Mouse (Mus musculus) midbrain, embryonic 15.5 days (tissue): ENCODE measurements around the gene Tmem51. TPM values are rescaled to one million over a fixed set of nuclear protein-coding genes. Genes with fewer than 3 reads are reported as not detected.

ENCODE experiments used
- ATAC-seq: fragments of 200-750 bp; cut with Nextera tagmentation; replicated peaks from 2 replicates; pipeline ENCODE4 v1.8.0; 2017; ENCODE audit warnings: moderate TSS enrichment
- H3K27ac ChIP-seq: fragments of 300-500 bp; sonication (generic); 2 replicates; pipeline ENCODE4 v1.5.1; 2015; ENCODE audit warnings: mild to moderate bottlenecking, inconsistent platforms
- H3K27me3 ChIP-seq: fragments of 300-500 bp; sonication (generic); replicated peaks from 2 replicates; pipeline ENCODE4 v1.6.1; 2015; ENCODE audit warnings: inconsistent platforms
- H3K36me3 ChIP-seq: fragments of 300-500 bp; sonication (generic); replicated peaks from 2 replicates; pipeline ENCODE4 v1.6.1; 2015; ENCODE audit warnings: inconsistent platforms
- H3K4me1 ChIP-seq: fragments of 300-500 bp; sonication (generic); 2 replicates; pipeline ENCODE4 v1.6.1; 2015; ENCODE audit warnings: inconsistent platforms
- H3K4me2 ChIP-seq: fragments of 300-500 bp; sonication (generic); 2 replicates; pipeline ENCODE4 v1.6.1; 2015; ENCODE audit warnings: inconsistent platforms, mild to moderate bottlenecking, moderate library complexity
- H3K4me3 ChIP-seq: fragments of 300-500 bp; sonication (generic); 2 replicates; pipeline ENCODE4 v1.5.1; 2015; ENCODE audit warnings: mild to moderate bottlenecking, inconsistent platforms
- H3K9ac ChIP-seq: fragments of 300-500 bp; sonication (generic); 2 replicates; pipeline ENCODE4 v1.6.1; 2015; ENCODE audit warnings: mild to moderate bottlenecking, inconsistent platforms
- H3K9me3 ChIP-seq: fragments of 300-500 bp; sonication (generic); 2 replicates; pipeline ENCODE4 v1.6.1; 2016; ENCODE audit warnings: inconsistent platforms
- WGBS: fragments of 180-500 bp; shearing (Covaris S2); methylation state at CpG from one replicate; pipeline ENCODE4 v1.1.7; 2015; ENCODE audit warnings: mixed read lengths; 5-methylcytosine and 5-hydroxymethylcytosine counted together
- polyA plus RNA-seq: library from polyadenylated mRNA; unstranded; fragments of >200 nt; fragmentation: Nextera tagmentation; extraction: Ambion mirVana; gene quantifications from 2 replicates; pipeline ENCODE4 v1.2.1, GENCODE M21; 2015

Gene Tmem51
- polyA plus RNA-seq, 1 experiment from 2014 or later, result 8.1 TPM

DNA sequence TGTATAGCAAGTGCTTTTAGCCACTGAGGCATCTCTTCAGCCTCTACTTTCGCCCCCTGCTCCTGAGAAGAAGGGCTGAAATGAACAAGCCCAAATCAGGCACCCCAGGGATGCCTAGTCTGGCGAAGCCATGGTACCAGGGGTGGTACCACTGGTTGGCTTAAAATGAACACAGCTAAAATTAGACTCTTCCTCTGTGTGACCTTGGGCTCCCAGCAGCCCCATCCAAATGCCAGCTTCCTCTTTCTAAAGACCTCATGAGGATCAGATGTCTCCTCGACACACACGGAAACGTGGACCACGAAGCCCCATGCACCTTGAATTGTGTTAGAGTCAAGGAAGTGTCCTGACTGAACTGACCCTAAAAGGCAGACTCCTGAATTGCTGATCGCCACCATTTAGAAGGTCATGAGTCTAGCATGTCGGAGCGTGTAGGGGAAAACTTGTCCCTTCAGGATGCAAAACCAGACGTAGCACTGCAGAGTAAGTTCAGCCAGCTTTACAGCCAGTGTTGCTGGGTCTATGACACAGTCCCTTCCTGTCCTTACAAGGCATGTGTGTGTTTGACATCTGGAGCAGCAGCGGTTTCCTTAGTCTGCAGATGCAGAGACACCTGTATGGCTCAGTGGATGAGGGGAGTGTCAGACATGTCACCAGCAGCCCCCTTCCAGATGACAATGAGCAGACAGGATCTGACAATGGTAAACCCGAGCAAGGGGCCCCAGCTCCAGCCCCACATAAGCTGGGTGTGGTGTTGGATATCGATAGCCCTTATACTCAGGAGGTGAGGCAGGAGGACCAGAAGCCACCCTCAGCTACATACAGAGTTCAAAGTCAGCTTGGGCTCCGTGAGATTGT lies 4.2 kb downstream of the Tmem51 start:
- 83% methylated on average over 14 of the region's 14 CpGs for WGBS
- Histone ChIP-seq H3K9ac (no peak overlapping the region), H3K4me1 (peaks cover 21% of the 10 kb centered on the region), H3K36me3 (no peaks in the 10 kb centered on the region), H3K4me3 (no peak overlapping the region), H3K27me3 (peaks cover 22% of the 10 kb centered on the region), H3K27ac (no peak overlapping the region), H3K9me3 (no peaks in the 10 kb centered on the region), H3K4me2 (no peak overlapping the region)
- no peak for ATAC-seq

DNA sequence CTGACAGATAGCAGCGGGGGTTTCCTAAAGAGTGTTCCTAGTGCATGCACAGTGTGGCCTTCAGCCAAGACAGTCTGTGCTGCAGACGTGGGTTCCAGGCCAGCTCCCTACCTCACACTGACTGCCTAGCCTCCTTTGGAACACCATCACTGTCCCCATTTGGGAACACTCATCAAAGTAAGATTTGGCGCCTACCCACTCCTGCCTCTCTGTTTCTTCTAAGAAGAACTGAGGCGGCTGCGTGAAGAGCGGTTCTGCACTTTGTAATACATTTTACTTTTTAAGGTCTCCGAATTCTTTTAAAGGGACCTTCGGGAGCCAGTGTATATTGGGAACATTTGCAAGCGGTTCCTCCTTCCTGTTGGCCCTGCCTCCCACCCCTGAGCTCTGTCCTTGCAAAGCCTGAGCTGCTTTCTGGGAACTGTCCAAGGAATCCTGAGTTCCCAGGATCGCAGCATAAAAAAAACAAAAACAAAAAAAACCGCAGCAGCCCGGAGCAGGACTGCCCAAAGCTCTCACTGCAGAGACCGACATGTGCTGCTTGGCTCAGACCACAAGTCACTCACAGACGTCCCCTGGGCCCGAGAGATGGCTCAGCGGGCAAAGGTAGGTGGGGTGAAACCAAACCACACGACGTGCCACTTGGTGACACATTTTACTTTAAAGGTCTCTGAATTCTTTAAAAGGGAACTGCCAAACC lies 6.4 kb downstream of the Tmem51 start:
- Histone ChIP-seq H3K9me3 (no peaks in the 10 kb centered on the region), H3K4me1 (peaks cover 7% of the 10 kb centered on the region), H3K36me3 (no peaks in the 10 kb centered on the region), H3K9ac (no peak overlapping the region), H3K4me2 (no peak overlapping the region), H3K4me3 (no peak overlapping the region), H3K27ac (0 out of 2 replicates have a peak overlapping the region, but pooled peaks have one; percentile 38), H3K27me3 (peaks cover 4% of the 10 kb centered on the region; the same call in 1 of the 2 replicates)
- ATAC-seq, result no peak
- 50% methylated on average over 18 of the region's 18 CpGs for WGBS

DNA sequence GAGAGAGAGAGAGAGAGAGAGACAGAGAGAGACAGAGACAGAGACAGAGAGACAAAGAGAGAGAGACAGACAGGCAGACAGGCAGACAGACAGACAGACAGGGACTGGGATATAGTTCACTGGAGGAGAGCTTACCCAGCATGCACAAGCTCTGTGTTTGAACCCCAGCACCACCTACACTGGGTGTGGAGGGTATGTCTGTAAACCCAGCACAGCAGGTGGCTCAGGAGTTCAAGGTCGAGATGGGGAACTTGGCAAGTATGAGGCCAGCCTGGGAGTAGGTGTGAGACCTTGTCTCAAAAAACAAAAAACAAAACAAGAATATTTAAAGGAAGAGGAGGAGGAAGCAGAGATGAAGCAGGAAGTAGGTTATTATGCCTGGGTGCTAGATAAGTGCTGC lies 7.2 kb downstream of the Tmem51 start:
- Histone ChIP-seq H3K4me1 (peaks cover 7% of the 10 kb centered on the region), H3K36me3 (no peaks in the 10 kb centered on the region), H3K4me2 (no peak overlapping the region), H3K27ac (no peak overlapping the region), H3K4me3 (no peak overlapping the region), H3K9me3 (no peaks in the 10 kb centered on the region), H3K27me3 (no peaks in the 10 kb centered on the region), H3K9ac (no peak overlapping the region)
- no peak for ATAC-seq
- 41% methylated on average over 1 of the region's 1 CpGs for WGBS

DNA sequence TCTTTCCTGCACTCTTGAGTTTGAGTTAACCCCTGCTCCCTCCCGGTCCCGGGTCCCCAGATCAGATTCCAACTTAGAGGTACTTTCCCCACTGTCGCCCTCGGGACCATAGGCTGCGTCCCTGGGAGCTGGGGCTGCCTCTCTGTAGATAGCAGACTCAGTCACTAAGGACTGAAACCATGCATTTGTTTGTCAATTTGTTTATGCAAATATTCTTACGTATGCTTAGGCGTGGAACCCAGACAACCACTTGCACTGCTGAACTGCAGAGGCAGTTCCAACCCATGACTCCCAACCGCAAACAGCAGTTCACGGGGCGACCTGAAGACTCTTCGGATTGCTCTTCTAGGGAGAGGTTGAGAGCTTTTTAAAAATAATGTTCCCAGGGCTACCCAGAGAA lies 8.2 kb downstream of the Tmem51 start:
- H3K27ac ChIP-seq, result no peak overlapping the region
- no peak overlapping the region for H3K4me3 ChIP-seq
- WGBS, result 86% methylated on average over 11 of the region's 11 CpGs
- no peaks in the 10 kb centered on the region for H3K9me3 ChIP-seq
- no peak overlapping the region for H3K4me2 ChIP-seq
- H3K36me3 ChIP-seq, result no peaks in the 10 kb centered on the region
- H3K4me1 ChIP-seq, result peaks cover 10% of the 10 kb centered on the region
- no peak for ATAC-seq
- H3K9ac ChIP-seq, result no peak overlapping the region
- no peaks in the 10 kb centered on the region; the same call in 1 of the 2 replicates for H3K27me3 ChIP-seq

DNA sequence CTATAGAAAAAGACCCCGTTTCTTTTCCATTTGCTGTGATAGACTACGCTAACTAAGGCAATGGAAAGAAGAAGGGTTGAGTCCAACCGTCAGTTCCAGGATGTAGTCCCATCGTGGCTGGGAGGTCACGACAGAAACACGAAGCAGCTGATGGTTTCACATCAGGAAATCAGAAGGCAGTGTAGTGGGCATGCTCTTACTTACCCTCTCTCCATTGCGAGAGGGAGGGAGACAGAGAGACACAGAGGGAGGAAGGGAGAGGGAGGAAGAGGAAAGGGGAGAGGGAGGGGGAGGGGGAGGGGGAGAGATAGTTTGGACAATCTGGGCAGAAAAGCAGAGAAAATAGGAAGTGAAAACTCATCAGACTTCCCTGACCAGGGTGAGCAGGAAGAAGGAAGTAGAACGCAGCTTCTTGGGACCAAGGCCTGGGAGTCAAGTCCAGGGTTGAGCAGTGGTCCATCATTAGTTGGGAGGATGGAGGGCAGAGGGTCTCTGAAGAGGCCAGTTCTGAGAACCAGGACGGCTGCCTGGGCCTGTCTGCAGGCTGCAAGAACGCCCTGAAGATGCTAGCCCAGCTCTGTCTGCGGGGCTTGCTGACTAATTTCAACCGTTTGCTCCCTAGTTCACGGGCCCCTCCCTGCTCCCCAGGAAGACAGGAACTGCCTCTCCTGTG lies 9.9 kb downstream of the Tmem51 start:
- no peak overlapping the region for H3K27ac ChIP-seq
- H3K9me3 ChIP-seq, result no peaks in the 10 kb centered on the region
- 61% methylated on average over 13 of the region's 13 CpGs for whole genome bisulfite sequencing
- H3K36me3 ChIP-seq, result no peaks in the 10 kb centered on the region
- H3K27me3 ChIP-seq, result peaks cover 5% of the 10 kb centered on the region; the same call in 1 of the 2 replicates
- no peak overlapping the region for H3K4me2 ChIP-seq
- ATAC-seq, result no peak
- no peak overlapping the region for H3K4me3 ChIP-seq
- no peak overlapping the region for H3K9ac ChIP-seq
- peaks cover 11% of the 10 kb centered on the region for H3K4me1 ChIP-seq

DNA sequence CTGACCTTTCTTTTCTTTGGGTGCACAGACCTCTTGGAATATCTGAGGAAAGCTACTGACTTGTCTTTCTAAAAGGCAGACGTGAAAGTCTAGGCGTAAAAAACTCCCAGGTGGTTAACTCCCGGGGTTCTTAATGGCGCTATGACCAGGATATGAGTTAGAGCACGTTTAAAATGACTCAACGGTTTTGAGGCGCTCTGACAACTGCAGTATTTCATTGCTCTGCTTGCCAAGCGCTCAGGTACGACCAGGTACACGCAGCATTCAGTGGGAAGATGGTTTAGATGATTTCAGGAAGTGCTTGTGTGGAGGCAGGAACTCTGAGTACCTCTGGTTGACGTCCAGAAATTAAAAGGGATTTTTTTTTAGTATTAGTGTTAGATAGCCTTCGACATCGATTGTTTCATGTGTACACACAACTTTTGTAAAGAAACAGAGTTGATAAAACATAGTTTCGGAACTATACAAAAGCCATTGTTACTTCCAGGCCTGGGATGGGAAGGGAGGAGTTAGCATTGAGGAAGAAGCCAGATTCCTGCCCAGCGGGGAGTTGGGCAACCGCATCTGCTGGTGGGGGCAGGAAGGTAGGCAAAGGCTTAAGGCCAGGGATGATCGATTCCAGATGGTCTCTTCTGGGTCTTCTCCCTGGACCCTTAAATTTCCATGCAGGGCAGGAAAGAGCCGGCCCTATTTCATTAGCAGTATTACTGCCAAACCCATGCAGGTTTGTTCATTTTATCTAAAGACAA lies 12.7 kb downstream of the Tmem51 start:
- no peaks in the 10 kb centered on the region for H3K36me3 ChIP-seq
- H3K4me1 ChIP-seq, result peaks cover 18% of the 10 kb centered on the region
- 15% methylated on average over 18 of the region's 18 CpGs for WGBS
- ATAC-seq, result no peak
- no peak overlapping the region for H3K4me3 ChIP-seq
- H3K9me3 ChIP-seq, result no peaks in the 10 kb centered on the region
- H3K27me3 ChIP-seq, result peaks cover 5% of the 10 kb centered on the region; the same call in 1 of the 2 replicates
- H3K9ac ChIP-seq, result no peak overlapping the region
- no peak overlapping the region for H3K27ac ChIP-seq
- no peak overlapping the region for H3K4me2 ChIP-seq

DNA sequence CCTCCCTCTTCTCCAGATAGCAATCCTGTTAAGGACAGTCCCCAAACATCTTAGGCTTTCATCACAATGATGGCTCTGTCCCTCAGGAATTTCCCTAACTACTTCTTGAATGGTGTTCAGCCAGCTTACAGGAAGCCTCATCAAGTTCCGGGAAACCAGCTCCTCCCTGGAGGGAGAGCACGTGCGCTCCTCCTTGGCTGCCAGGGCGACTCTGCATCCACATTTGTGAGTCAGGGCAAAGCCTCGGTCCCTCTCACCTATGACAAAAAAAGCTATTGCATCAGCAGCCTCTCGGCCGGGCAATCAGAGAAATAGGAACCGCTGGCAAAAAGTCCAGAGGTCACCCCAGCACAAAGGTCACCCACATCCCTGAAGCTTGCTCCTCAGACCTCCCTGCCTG lies 13.3 kb downstream of the Tmem51 start:
- no peak for ATAC-seq
- Histone ChIP-seq H3K9ac (no peak overlapping the region), H3K4me1 (peaks cover 21% of the 10 kb centered on the region), H3K27me3 (peaks cover 5% of the 10 kb centered on the region; the same call in 1 of the 2 replicates), H3K36me3 (no peaks in the 10 kb centered on the region), H3K4me3 (no peak overlapping the region), H3K4me2 (no peak overlapping the region), H3K27ac (no peak overlapping the region), H3K9me3 (no peaks in the 10 kb centered on the region)
- 6% methylated on average over 8 of the region's 8 CpGs for WGBS

DNA sequence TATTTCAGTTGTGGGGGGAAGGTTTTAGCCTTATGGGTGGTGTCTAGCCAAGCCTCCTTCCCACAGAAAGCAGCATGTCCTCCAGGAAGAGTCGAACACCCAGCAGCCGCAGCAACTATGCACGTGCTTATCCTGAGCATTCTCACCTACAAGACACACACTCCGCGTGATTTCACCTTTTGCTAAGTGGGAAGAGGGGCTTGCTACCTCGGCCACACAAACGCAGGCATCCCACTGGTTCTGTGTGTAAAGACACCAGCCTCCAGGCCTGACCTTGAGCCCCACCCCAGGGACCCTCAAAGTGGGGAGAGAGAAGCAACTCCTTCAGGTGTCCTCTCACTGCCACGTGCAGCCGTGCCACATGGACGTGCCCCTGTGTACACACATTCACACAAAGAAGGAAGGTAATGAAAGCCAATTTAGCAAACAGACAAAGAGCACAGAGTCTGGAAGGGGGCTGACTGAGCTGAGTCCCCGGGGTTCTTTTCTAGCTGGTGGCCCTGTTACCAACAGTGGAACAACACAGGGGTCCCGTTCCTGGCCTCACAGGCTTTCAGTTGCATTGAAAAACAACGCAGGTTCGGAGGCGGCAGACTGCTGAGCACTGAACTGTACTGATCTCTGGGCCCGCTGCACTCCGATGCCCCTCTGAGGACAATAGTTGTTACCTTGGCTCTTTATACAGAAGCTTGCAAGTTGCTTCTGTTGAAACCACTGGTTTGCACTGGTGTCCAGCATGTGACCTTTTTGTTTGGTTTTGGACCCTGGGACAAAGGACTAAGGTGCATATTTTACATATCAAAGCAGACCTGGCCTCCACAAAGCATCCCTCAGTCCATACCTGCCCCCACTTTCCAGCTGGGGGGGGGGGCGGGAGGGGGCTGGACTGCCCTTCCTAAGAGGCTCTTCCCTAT lies 14.9 kb downstream of the Tmem51 start:
- no peak overlapping the region for H3K27ac ChIP-seq
- ATAC-seq, result no peak
- no peaks in the 10 kb centered on the region for H3K36me3 ChIP-seq
- peaks cover 5% of the 10 kb centered on the region; the same call in 1 of the 2 replicates for H3K27me3 ChIP-seq
- 25% methylated on average over 18 of the region's 18 CpGs for WGBS
- H3K9me3 ChIP-seq, result no peaks in the 10 kb centered on the region
- no peak overlapping the region for H3K4me3 ChIP-seq
- no peak overlapping the region for H3K4me2 ChIP-seq
- H3K4me1 ChIP-seq, result peaks cover 21% of the 10 kb centered on the region
- no peak overlapping the region for H3K9ac ChIP-seq

DNA sequence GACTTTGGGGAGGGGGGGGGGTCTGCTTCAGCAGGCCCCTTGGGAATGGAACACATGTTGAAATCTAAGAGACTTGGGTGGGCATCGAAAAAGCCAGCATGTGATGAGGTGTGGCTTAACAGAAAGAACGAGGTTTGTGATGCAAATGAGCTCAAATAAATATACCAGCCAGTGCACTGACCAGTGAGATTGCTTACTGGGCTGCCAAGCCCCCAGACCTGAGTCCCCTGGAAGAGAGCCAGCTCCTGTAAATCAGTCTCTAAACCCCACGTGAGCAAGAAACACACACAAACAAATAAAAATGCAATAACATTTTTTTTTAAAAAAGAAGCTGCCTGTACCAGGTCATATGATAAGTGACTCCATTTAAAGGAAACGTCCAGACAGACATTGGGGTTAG lies 17.5 kb downstream of the Tmem51 start:
- H3K27ac ChIP-seq, result no peak overlapping the region
- ATAC-seq, result no peak
- H3K27me3 ChIP-seq, result peaks cover 5% of the 10 kb centered on the region; the same call in 1 of the 2 replicates
- H3K4me3 ChIP-seq, result no peak overlapping the region
- no peak overlapping the region for H3K4me2 ChIP-seq
- H3K36me3 ChIP-seq, result no peaks in the 10 kb centered on the region
- peaks cover 21% of the 10 kb centered on the region for H3K4me1 ChIP-seq
- WGBS, result 26% methylated on average over 4 of the region's 4 CpGs
- no peaks in the 10 kb centered on the region for H3K9me3 ChIP-seq
- H3K9ac ChIP-seq, result no peak overlapping the region

DNA sequence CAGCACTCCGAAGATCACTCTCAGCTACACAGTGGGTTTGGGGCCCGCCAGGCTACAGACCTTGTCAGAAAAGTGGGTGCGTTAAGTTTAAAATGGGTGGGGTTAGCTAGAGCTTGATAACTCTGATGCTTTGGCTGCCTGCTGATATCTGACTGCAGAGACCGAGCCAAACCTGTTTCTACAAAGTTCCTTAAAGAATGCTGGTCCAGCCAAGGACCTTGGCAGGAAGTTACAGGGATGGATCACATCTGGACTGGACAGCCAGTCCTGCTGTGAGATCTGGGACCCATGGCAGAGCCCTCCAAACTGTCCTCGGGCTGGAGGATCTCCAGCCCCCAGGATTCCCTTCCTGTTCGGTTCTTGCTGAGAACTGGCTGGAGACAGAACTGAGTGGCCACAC lies 18.3 kb downstream of the Tmem51 start:
- Histone ChIP-seq H3K9ac (no peak overlapping the region), H3K36me3 (no peaks in the 10 kb centered on the region), H3K4me1 (peaks cover 18% of the 10 kb centered on the region), H3K4me2 (no peak overlapping the region), H3K4me3 (no peak overlapping the region), H3K27ac (no peak overlapping the region), H3K27me3 (peaks cover 5% of the 10 kb centered on the region; the same call in 1 of the 2 replicates), H3K9me3 (no peaks in the 10 kb centered on the region)
- no peak for ATAC-seq
- 82% methylated on average over 6 of the region's 6 CpGs for WGBS

DNA sequence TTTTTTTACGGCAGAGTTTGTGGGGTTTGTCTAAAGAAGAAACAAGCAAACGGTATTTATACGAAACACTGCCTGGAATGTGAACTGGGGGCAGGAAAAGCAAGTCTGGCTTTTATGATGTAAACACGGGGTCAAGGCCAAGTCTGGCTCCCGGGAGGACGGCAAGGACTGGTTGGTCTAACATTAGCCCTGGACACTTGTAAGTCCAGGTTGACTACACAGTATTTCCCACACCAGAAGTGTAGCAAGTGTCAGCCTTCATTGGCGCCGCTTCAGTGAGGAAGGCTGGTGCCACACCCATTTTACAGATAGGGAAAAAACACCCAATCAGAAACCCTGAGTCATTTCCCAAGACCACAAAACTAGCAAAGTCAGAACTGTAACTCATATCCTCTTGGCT lies 18.8 kb downstream of the Tmem51 start:
- H3K9ac ChIP-seq, result no peak overlapping the region
- 0 out of 2 replicates have a peak, but pooled peaks cover 2% of the 10 kb centered on the region for H3K27me3 ChIP-seq
- H3K4me3 ChIP-seq, result no peak overlapping the region
- no peaks in the 10 kb centered on the region for H3K36me3 ChIP-seq
- no peaks in the 10 kb centered on the region for H3K9me3 ChIP-seq
- ATAC-seq, result no peak
- 73% methylated on average over 8 of the region's 8 CpGs for WGBS
- no peak overlapping the region for H3K4me2 ChIP-seq
- H3K4me1 ChIP-seq, result peaks cover 16% of the 10 kb centered on the region
- no peak overlapping the region for H3K27ac ChIP-seq
